Mouse (Mus musculus): ENCODE results near the gene Ccr4. TPM values are rescaled to one million over a fixed set of nuclear protein-coding genes. Genes with fewer than 3 reads are reported as not detected.

Gene Ccr4
- polyA plus RNA-seq, 1 experiment from 2014 or later = not detected

DNA sequence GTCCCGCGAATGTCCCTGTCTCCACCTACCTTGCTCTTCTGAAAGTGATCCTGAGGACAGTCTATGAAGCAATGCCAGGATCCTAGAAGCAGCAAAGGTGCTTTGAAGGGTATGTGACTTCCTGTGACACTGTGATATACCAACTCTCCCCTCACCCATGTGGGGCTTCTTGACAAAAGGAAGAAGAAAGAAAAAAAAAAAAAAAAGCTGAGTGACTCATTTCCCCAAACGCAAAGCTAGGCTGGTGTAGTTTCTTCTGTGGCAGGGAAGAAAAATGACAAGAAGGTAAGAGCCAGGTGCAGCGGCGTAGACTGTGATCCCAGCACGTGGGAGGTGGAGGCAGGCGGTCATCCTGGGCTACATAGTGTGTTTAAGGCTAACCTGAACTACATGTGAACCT, 8.2 kb downstream of the Ccr4 start:
- Histone ChIP-seq H3K9me3 (replicated peaks) (no peaks in the 10 kb centered on the region), H3K4me2 (no peak overlapping the region), H3K36me3 (ENCODE audit: poor library complexity, severe bottlenecking) (no peaks in the 10 kb centered on the region), H3K27me3 (no peaks in the 10 kb centered on the region), H3K9ac (no peak overlapping the region), H3K4me3 (no peak overlapping the region), H3K27ac (no peak overlapping the region), H3K4me1 (no peaks in the 10 kb centered on the region)
- 90% methylated on average over 7 of the region's 7 CpGs for WGBS
- ATAC-seq = no peak

GRCm38 (mm10) chr9:114487481-114488258, 17.0 kb downstream of the Ccr4 start:
- WGBS = 89% methylated on average over 23 of the region's 23 CpGs
- Histone ChIP-seq H3K4me1 (no peaks in the 10 kb centered on the region), H3K27ac (no peak overlapping the region), H3K27me3 (no peaks in the 10 kb centered on the region), H3K9me3 (replicated peaks) (no peaks in the 10 kb centered on the region), H3K4me3 (no peak overlapping the region), H3K9ac (no peak overlapping the region), H3K36me3 (ENCODE audit: poor library complexity, severe bottlenecking) (no peaks in the 10 kb centered on the region), H3K4me2 (no peak overlapping the region)
- no peak for ATAC-seq

DNA sequence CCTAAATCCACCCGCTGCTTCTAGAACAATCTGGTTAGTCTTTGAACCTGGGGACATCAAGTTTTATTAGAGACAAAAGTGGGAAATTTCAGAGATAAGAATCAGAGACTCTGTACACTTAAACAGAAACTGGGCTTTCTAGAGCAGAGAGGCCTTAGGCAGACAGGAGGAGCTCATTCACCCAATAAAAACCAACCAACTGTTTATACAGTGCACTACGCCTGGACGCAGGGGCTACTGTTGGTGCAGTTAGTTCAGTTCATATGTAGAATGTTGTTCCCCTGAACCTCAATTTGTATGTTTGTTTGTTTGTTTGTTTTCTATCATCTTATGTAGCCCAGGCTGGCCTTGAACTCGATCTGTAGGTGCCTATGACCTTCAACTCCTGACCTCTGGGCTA, 17.9 kb downstream of the Ccr4 start:
- Histone ChIP-seq H3K4me1 (no peaks in the 10 kb centered on the region), H3K36me3 (ENCODE audit: poor library complexity, severe bottlenecking) (no peaks in the 10 kb centered on the region), H3K27me3 (no peaks in the 10 kb centered on the region), H3K4me3 (no peak overlapping the region), H3K4me2 (no peak overlapping the region), H3K27ac (no peak overlapping the region), H3K9me3 (replicated peaks) (no peaks in the 10 kb centered on the region), H3K9ac (no peak overlapping the region)
- 87% methylated on average over 4 of the region's 4 CpGs for WGBS
- ATAC-seq = no peak

DNA sequence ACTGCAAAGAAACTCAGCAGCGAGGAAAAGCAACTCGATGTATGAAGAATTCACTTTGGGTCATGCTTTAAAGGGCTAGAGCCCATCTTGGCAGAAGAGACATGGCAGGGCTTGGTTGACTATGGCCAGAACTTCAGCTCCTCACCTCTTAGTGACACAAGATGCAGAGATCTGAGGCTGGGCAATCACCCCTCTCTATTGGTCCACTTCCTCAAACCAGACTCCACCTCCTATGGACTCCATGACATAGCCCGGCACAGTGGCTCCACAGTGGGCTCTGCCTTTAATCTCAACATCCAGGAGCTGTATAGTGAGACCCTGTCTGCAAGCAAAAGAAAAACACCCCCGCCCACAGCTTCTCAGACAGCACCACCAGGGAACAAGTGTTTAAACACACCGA, 19.9 kb downstream of the Ccr4 start:
- Histone ChIP-seq H3K27me3 (no peaks in the 10 kb centered on the region), H3K4me2 (no peak overlapping the region), H3K4me1 (no peaks in the 10 kb centered on the region), H3K9ac (no peak overlapping the region), H3K27ac (no peak overlapping the region), H3K4me3 (no peak overlapping the region), H3K9me3 (replicated peaks) (no peaks in the 10 kb centered on the region), H3K36me3 (ENCODE audit: poor library complexity, severe bottlenecking) (no peaks in the 10 kb centered on the region)
- 76% methylated on average over 5 of the region's 5 CpGs for WGBS
- no peak for ATAC-seq

DNA sequence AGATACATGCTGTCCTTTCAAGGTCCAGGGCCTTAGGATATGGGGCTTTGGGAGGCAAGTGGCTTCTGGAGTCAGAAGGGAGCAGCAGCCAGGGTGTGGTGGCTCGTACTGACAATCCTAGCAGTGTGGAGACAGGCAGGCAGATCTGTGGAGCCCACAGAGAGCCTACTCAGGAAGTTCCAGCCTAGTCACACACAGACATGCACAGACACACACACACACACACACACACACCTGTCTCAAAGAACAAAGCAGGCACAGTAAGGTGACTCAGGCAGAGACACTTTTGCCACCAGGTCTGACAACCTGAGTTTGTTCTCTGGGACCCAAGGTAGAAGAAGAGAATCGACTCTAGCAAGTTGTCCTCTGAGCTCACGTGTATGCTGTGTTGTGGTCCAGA, 23.8 kb downstream of the Ccr4 start:
- no peak overlapping the region for H3K4me2 ChIP-seq
- no peak overlapping the region for H3K4me3 ChIP-seq
- no peak for ATAC-seq
- H3K36me3 ChIP-seq (ENCODE audit: poor library complexity, severe bottlenecking) = no peaks in the 10 kb centered on the region
- WGBS = 85% methylated on average over 3 of the region's 3 CpGs
- no peaks in the 10 kb centered on the region for H3K27me3 ChIP-seq
- no peaks in the 10 kb centered on the region for H3K9me3 ChIP-seq (replicated peaks)
- no peak overlapping the region for H3K27ac ChIP-seq
- no peaks in the 10 kb centered on the region for H3K4me1 ChIP-seq
- no peak overlapping the region for H3K9ac ChIP-seq

GRCm38 (mm10) chr9:114477019-114477418, 27.7 kb downstream of the Ccr4 start:
- H3K4me2 ChIP-seq = no peak overlapping the region
- H3K36me3 ChIP-seq (ENCODE audit: poor library complexity, severe bottlenecking) = no peaks in the 10 kb centered on the region
- H3K9me3 ChIP-seq (replicated peaks) = no peaks in the 10 kb centered on the region
- no peak overlapping the region for H3K9ac ChIP-seq
- ATAC-seq = no peak
- no peak overlapping the region for H3K27ac ChIP-seq
- no peaks in the 10 kb centered on the region for H3K4me1 ChIP-seq
- H3K4me3 ChIP-seq = no peak overlapping the region
- WGBS = 93% methylated on average over 9 of the region's 9 CpGs
- no peaks in the 10 kb centered on the region for H3K27me3 ChIP-seq

GRCm38 (mm10) chr9:114471892-114472291, 32.8 kb downstream of the Ccr4 start:
- no peak overlapping the region for H3K4me3 ChIP-seq
- WGBS = 81% methylated on average over 7 of the region's 7 CpGs
- no peaks in the 10 kb centered on the region for H3K9me3 ChIP-seq (replicated peaks)
- no peaks in the 10 kb centered on the region for H3K27me3 ChIP-seq
- 0 out of 2 replicates have a peak, but pooled peaks cover 3% of the 10 kb centered on the region for H3K36me3 ChIP-seq (ENCODE audit: poor library complexity, severe bottlenecking)
- H3K4me2 ChIP-seq = no peak overlapping the region
- no peaks in the 10 kb centered on the region for H3K4me1 ChIP-seq
- no peak overlapping the region for H3K9ac ChIP-seq
- no peak for ATAC-seq
- H3K27ac ChIP-seq = no peak overlapping the region

GRCm38 (mm10) chr9:114468701-114469100, 36.0 kb downstream of the Ccr4 start:
- Histone ChIP-seq H3K9ac (no peak overlapping the region), H3K27me3 (no peaks in the 10 kb centered on the region), H3K4me3 (no peak overlapping the region), H3K4me2 (no peak overlapping the region), H3K4me1 (no peaks in the 10 kb centered on the region), H3K36me3 (ENCODE audit: poor library complexity, severe bottlenecking) (peaks cover 22% of the 10 kb centered on the region), H3K27ac (no peak overlapping the region), H3K9me3 (replicated peaks) (no peaks in the 10 kb centered on the region)
- no peak for ATAC-seq
- WGBS = 92% methylated on average over 4 of the region's 4 CpGs

DNA sequence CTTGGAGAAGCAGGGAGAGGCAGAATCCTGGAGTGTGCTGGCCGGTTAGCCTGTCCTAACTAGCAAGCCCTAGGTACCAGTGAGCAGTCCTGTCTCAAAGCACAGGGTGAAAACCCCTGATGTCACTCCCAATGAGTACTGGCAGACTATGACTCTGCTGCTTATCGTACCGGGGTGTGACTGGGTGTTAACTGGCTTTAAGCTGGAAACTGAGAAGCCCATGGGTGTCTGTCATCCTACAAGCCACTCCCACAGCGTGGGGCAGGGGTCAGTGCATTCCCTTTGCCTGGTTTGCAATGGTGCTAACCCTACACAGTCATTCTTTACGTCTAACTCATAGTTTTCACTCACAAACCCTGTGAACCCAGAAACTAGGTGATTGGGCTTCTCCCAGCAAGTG, 36.5 kb downstream of the Ccr4 start:
- H3K9ac ChIP-seq = no peak overlapping the region
- no peaks in the 10 kb centered on the region for H3K27me3 ChIP-seq

GRCm38 (mm10) chr9:114466871-114467270, 37.8 kb downstream of the Ccr4 start:
- Histone ChIP-seq H3K9me3 (replicated peaks) (no peaks in the 10 kb centered on the region), H3K4me1 (no peaks in the 10 kb centered on the region), H3K27me3 (no peaks in the 10 kb centered on the region), H3K36me3 (ENCODE audit: poor library complexity, severe bottlenecking) (peaks cover 26% of the 10 kb centered on the region), H3K9ac (no peak overlapping the region), H3K4me2 (no peak overlapping the region), H3K4me3 (no peak overlapping the region), H3K27ac (no peak overlapping the region)
- ATAC-seq = no peak
- WGBS = 57% methylated on average over 7 of the region's 7 CpGs

More for the DNA sequence above, 36.5 kb downstream of the Ccr4 start:
- Histone ChIP-seq H3K9me3 (replicated peaks) (no peaks in the 10 kb centered on the region), H3K27ac (no peak overlapping the region), H3K36me3 (ENCODE audit: poor library complexity, severe bottlenecking) (peaks cover 22% of the 10 kb centered on the region), H3K4me1 (no peaks in the 10 kb centered on the region), H3K4me2 (no peak overlapping the region), H3K4me3 (no peak overlapping the region)
- WGBS = 92% methylated on average over 5 of the region's 5 CpGs
- ATAC-seq = no peak

GRCm38 (mm10) chr9:114465442-114465841, 39.3 kb downstream of the Ccr4 start:
- peaks cover 29% of the 10 kb centered on the region for H3K36me3 ChIP-seq (ENCODE audit: poor library complexity, severe bottlenecking)
- no peaks in the 10 kb centered on the region for H3K4me1 ChIP-seq
- ATAC-seq = no peak
- 86% methylated on average over 6 of the region's 6 CpGs for WGBS
- no peak overlapping the region for H3K9ac ChIP-seq
- no peaks in the 10 kb centered on the region for H3K27me3 ChIP-seq
- H3K4me2 ChIP-seq = no peak overlapping the region
- no peak overlapping the region for H3K4me3 ChIP-seq
- H3K27ac ChIP-seq = no peak overlapping the region
- no peaks in the 10 kb centered on the region for H3K9me3 ChIP-seq (replicated peaks)

GRCm38 (mm10) chr9:114462569-114462968, 42.1 kb downstream of the Ccr4 start:
- no peaks in the 10 kb centered on the region for H3K9me3 ChIP-seq (replicated peaks)
- H3K27ac ChIP-seq = no peak overlapping the region
- H3K4me2 ChIP-seq = no peak overlapping the region
- WGBS = 94% methylated on average over 7 of the region's 7 CpGs
- ATAC-seq = no peak
- H3K4me1 ChIP-seq = no peaks in the 10 kb centered on the region
- H3K4me3 ChIP-seq = no peak overlapping the region
- no peaks in the 10 kb centered on the region for H3K27me3 ChIP-seq
- H3K9ac ChIP-seq = no peak overlapping the region
- peaks cover 37% of the 10 kb centered on the region for H3K36me3 ChIP-seq (ENCODE audit: poor library complexity, severe bottlenecking)

- H3K4me2 ChIP-seq = no peak overlapping the region
- H3K36me3 ChIP-seq (ENCODE audit: poor library complexity, severe bottlenecking) = peaks cover 20% of the 10 kb centered on the region; the same call in 1 of the 2 replicates
- 91% methylated on average over 3 of the region's 3 CpGs for WGBS
- H3K9me3 ChIP-seq (replicated peaks) = no peaks in the 10 kb centered on the region
- H3K4me3 ChIP-seq = no peak overlapping the region
- H3K27me3 ChIP-seq = no peaks in the 10 kb centered on the region
- H3K27ac ChIP-seq = no peak overlapping the region
- no peak for ATAC-seq
- H3K9ac ChIP-seq = no peak overlapping the region
- no peaks in the 10 kb centered on the region for H3K4me1 ChIP-seq
Observed at GRCm38 (mm10) chr9:114458436-114458835, 46.3 kb downstream of the Ccr4 start.

Measured in forebrain, embryonic 13.5 days (tissue).